Mouse (Mus musculus) intestine, postnatal 0 days (tissue): Measurements from ENCODE around the gene Tmem203. TPM values are rescaled to one million over a fixed set of nuclear protein-coding genes. Genes with fewer than 3 reads are reported as not detected.

Experiments
- ATAC-seq: fragments of 200-750 bp; cut with Nextera tagmentation; 2 replicates; pipeline ENCODE4 v1.8.0; 2017; ENCODE audit warnings: mild to moderate bottlenecking, moderate TSS enrichment, moderate library complexity
- H3K27ac ChIP-seq: fragments of 300-500 bp; sonication (generic); 2 replicates; pipeline ENCODE4 v1.5.1; 2014; ENCODE audit warnings: mild to moderate bottlenecking, low read depth, low read length, moderate library complexity
- H3K27me3 ChIP-seq: fragments of 300-500 bp; sonication (generic); replicated peaks from 2 replicates; pipeline ENCODE4 v1.6.1; 2014; ENCODE audit warnings: low read length, mixed read lengths; ENCODE audit not compliant: control insufficient read depth, insufficient read depth
- H3K36me3 ChIP-seq: fragments of 300-500 bp; sonication (generic); 2 replicates; pipeline ENCODE4 v1.6.1; 2014; ENCODE audit warnings: mild to moderate bottlenecking, moderate library complexity; ENCODE audit not compliant: control insufficient read depth, insufficient read depth
- H3K4me1 ChIP-seq: fragments of 300-500 bp; sonication (generic); replicated peaks from 2 replicates; pipeline ENCODE4 v1.6.1; 2014; ENCODE audit warnings: antibody characterized with exemption, low read length, mixed read lengths; ENCODE audit not compliant: control insufficient read depth, insufficient read depth
- H3K4me2 ChIP-seq: fragments of 300-500 bp; sonication (generic); replicated peaks from 2 replicates; pipeline ENCODE4 v1.6.1; 2014; ENCODE audit warnings: low read depth, mild to moderate bottlenecking, moderate library complexity
- H3K4me3 ChIP-seq: fragments of 300-500 bp; sonication (generic); 2 replicates; pipeline ENCODE4 v1.5.1; 2014; ENCODE audit warnings: low read depth, low read length
- H3K9ac ChIP-seq: fragments of 300-500 bp; sonication (generic); 2 replicates; pipeline ENCODE4 v1.6.1; 2014; ENCODE audit warnings: mild to moderate bottlenecking, low read depth, low read length
- H3K9me3 ChIP-seq: fragments of 300-500 bp; sonication (generic); 2 replicates; pipeline ENCODE4 v1.6.1; 2016; ENCODE audit warnings: mixed run types; ENCODE audit not compliant: control insufficient read depth
- CTCF ChIP-seq: sonication (generic); IDR thresholded peaks from 2 replicates; pipeline ENCODE4 v1.5.1; 2016; ENCODE audit warnings: low read depth, mild to moderate bottlenecking, control low read depth, antibody characterized with exemption, moderate library complexity
- WGBS: fragments of 180-500 bp; shearing (Covaris S2); extraction: QIAGEN DNeasy Blood & Tissue Kit; methylation state at CpG from one replicate; pipeline ENCODE4 v1.1.7; 2014; 5-methylcytosine and 5-hydroxymethylcytosine counted together
- polyA plus RNA-seq: library from polyadenylated mRNA; unstranded; fragments of >200 nt; fragmentation: Nextera tagmentation; extraction: Ambion mirVana; gene quantifications from 2 replicates; pipeline ENCODE4 v1.2.1, GENCODE M21; 2015

The Tmem203 gene
- polyA plus RNA-seq: 40.3 and 44.9 TPM in 2 replicates

DNA sequence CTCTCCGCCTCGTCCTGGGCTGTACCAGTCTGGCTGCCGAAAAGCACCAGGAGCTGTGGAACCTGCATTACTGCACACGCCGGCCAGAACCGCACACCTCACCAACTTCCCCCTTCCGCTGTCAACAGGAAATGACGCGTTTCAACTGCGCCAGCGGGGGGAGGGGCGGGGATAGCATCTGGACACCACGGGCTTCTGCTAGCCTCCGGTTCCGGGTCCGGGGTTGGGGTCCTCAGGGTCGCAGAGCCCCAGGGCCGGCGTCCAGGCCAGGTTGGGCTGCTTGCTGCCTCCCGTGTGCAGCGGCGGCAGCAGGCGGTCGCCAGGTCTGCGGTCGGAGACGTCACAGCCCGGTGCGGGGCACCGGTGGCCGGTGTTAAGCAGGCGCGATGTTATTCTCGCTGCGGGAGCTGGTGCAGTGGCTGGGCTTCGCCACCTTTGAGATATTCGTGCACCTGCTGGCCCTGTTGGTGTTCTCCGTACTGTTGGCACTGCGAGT is at the start of gene Tmem203:
TSS of gene Tmem203 (plus strand) at position 156 of the 496 bp plus-strand sequence.
- ATAC-seq: peak; percentile 82
- Histone ChIP-seq H3K4me2 (peak within 1 kb of the TSS; percentile 93), H3K4me3 (peak within 1 kb of the TSS; percentile 99), H3K9me3 (no peaks in the 10 kb centered on the region), H3K9ac (peak within 1 kb of the TSS; percentile 91), H3K27ac (peak within 1 kb of the TSS; percentile 82), H3K36me3 (peaks cover 24% of the 10 kb centered on the region), H3K4me1 (no peaks in the 10 kb centered on the region), H3K27me3 (no peaks in the 10 kb centered on the region)
- under 1% methylated on average over 39 of the region's 39 CpGs for WGBS
- no peak for TF ChIP-seq CTCF

DNA sequence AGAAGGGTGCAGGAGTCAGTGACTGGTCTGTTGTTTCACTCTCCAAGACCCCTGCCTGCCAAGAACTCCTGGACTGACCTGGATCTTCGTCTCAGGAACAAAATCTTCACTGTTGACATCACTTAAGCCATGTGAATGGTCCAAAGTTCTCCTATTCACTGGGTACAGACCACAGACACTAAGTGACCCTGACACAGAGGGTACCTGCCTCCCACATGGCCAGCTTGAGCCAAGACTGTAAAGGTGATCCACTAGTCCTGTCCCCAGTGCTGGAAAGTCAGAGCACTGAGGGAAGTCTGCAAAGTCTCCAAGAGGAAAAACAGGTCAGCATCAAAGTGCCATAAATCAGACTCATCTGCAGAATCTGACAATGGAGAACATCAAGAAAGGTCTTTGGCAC is 47.6 kb upstream of the Tmem203 start:
- TF ChIP-seq CTCF: no peak
- Histone ChIP-seq H3K9me3 (no peaks in the 10 kb centered on the region), H3K36me3 (peaks cover 60% of the 10 kb centered on the region), H3K4me2 (no peak overlapping the region), H3K27ac (peak overlapping the region; percentile 35; the same call in 1 of the 2 replicates), H3K4me1 (0 out of 2 replicates have a peak, but pooled peaks cover 8% of the 10 kb centered on the region), H3K4me3 (no peak overlapping the region), H3K27me3 (no peaks in the 10 kb centered on the region), H3K9ac (no peak overlapping the region)
- ATAC-seq: no peak
- 83% methylated on average over 1 of the region's 1 CpGs for WGBS

DNA sequence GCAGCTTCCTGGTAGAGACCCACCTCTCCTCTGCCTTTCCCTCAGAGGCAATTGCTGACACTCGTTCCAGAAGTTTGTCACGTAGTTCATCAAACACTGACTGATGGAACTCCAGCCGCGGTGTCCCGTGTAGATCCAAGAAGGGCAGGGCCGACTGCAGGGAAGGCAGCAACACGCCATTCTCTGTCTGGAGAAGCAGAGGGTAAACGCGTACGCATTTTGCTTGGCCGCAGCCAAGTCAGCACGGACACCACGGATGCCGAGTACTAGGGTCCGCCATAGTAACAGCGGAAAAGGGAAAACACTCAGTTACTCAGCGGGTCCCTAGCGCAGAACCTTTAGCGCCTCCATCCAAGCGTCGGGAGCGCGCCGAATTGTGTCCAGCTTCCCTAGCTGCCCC is 44.6 kb upstream of the Tmem203 start:
- under 1% methylated on average over 24 of the region's 24 CpGs for WGBS

GRCm38 (mm10) chr2:25211121-25211670 is 44.0 kb upstream of the Tmem203 start, which contains the start of gene Nelfb:
TSS of gene Nelfb (minus strand) at chr2:25211489.
- peak; percentile 81 for ATAC-seq
- H3K9ac ChIP-seq: peak within 1 kb of the TSS; percentile 85
- H3K4me1 ChIP-seq: 0 out of 2 replicates have a peak, but pooled peaks cover 8% of the 10 kb centered on the region
- no peak for TF ChIP-seq CTCF
- no peaks in the 10 kb centered on the region for H3K27me3 ChIP-seq
- under 1% methylated on average over 44 of the region's 44 CpGs for WGBS
- peak within 1 kb of the TSS; percentile 87 for H3K27ac ChIP-seq
- no peaks in the 10 kb centered on the region for H3K9me3 ChIP-seq
- peaks cover 25% of the 10 kb centered on the region for H3K36me3 ChIP-seq
- H3K4me3 ChIP-seq: peak within 1 kb of the TSS; percentile 95
- H3K4me2 ChIP-seq: peak within 1 kb of the TSS; percentile 87

More for the DNA sequence above, 44.6 kb upstream of the Tmem203 start:
- peaks cover 30% of the 10 kb centered on the region for H3K36me3 ChIP-seq
- peak overlapping the region; percentile 87 for H3K27ac ChIP-seq
- no peaks in the 10 kb centered on the region for H3K9me3 ChIP-seq
- no peaks in the 10 kb centered on the region for H3K27me3 ChIP-seq
- TF ChIP-seq CTCF: no peak
- ATAC-seq: peak; percentile 14; the same call in 1 of the 2 replicates
- H3K4me1 ChIP-seq: 0 out of 2 replicates have a peak, but pooled peaks cover 8% of the 10 kb centered on the region
- H3K9ac ChIP-seq: peak overlapping the region; percentile 85
- H3K4me3 ChIP-seq: peak overlapping the region; percentile 95
- peak overlapping the region; percentile 87 for H3K4me2 ChIP-seq

DNA sequence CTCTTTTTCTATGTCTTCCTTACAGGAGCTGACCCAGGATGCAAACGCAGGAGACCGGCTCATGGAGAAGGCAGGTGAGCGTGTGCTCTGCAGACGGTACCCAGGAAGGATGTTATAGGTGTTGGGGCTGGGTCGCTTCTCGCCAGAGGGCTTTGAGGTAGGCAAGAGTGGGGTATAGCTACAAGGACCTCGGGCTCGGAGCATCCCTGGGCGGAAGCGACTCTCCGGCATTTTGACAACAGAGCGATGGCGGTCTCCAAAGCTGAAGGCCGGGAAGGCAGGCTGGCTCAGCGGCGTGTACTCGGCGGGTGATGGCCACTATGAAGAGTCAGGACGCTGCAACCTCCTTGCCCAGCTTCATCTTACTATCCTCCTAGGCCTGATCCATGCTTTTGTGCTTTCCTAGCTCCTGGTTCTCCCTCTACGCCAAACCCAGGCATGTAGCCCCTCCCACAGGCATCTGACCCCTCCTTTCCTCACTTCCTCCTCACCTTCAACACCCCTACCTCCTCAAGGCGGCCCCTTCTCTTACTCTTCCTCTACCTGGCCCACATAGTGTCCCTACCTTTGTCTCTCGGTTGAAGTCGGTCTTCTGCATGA is 41.9 kb upstream of the Tmem203 start:
- H3K9ac ChIP-seq: no peak overlapping the region
- no peak overlapping the region for H3K4me2 ChIP-seq
- H3K36me3 ChIP-seq: peaks cover 6% of the 10 kb centered on the region; the same call in 1 of the 2 replicates
- H3K4me3 ChIP-seq: no peak overlapping the region
- no peak for TF ChIP-seq CTCF
- H3K4me1 ChIP-seq: 0 out of 2 replicates have a peak, but pooled peaks cover 7% of the 10 kb centered on the region
- no peak overlapping the region for H3K27ac ChIP-seq
- H3K27me3 ChIP-seq: no peaks in the 10 kb centered on the region
- H3K9me3 ChIP-seq: no peaks in the 10 kb centered on the region
- WGBS: 69% methylated on average over 23 of the region's 23 CpGs
- no peak for ATAC-seq

DNA sequence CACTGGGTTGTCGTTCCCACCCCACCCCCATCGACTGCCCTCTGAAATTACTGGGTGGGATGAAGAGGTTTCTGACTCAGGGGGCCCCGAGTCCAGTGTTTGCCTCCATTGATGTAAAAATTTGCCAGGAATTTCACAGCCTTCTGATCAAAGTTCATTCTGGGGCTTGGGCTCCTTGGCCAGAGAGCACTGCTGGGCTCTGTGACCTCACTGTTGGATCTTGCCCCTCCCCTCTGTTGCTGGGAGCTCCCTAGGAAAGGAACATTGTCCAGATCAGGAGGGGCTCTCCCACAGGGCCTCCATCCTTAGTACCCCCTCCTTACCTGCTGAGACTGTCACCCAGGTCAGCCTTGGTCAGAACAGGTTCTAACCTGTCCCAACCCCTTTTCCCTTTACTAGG is 40.8 kb upstream of the Tmem203 start, which contains the start of gene Stpg3:
TSS of gene Stpg3 (minus strand) at position 194 of the 400 bp plus-strand sequence.
- TF ChIP-seq CTCF: no peak
- 28% methylated on average over 3 of the region's 3 CpGs for WGBS
- no peak for ATAC-seq
- no peak within 1 kb of the TSS for H3K27ac ChIP-seq
- H3K4me2 ChIP-seq: no peak within 1 kb of the TSS
- H3K9me3 ChIP-seq: no peaks in the 10 kb centered on the region
- 0 out of 2 replicates have a peak, but pooled peaks cover 7% of the 10 kb centered on the region for H3K4me1 ChIP-seq
- H3K27me3 ChIP-seq: no peaks in the 10 kb centered on the region
- H3K36me3 ChIP-seq: no peaks in the 10 kb centered on the region
- no peak within 1 kb of the TSS for H3K4me3 ChIP-seq
- H3K9ac ChIP-seq: no peak within 1 kb of the TSS
